Mouse (Mus musculus): ENCODE measurements around the gene Hhipl1.

The Hhipl1 gene

DNA sequence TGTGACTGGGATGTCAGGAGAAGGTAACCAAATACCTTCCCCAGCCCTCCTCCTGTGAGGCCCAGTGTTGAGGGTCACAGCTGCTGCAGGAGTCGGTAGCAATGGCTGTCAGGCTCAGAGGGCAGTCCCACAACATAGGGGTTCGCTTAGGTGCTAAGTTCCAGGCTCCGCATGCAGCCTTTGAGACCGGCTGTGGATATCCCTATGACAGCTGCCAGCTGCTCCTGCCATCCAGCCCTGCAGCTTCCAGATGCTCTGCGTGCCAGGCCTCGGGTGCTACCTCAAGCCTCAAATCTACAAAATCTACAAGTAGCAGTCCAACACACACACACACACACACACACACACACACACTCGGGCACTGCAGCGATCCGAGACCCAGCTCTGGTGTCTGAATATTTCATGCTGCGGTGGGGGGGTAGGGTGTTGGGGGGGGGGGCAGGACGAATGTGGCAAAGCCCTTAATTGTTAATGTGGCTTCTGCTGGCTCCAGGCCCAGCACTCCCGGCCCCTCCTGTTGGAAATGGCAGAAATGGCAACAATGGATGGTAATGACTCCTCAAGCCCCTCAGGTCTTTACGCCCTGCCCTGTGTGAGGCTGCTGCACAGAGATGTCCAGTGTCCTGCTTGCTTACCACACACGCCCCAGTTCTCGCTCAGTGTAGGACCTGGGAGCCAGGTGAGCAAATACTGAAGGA is 27.7 kb upstream of the Hhipl1 start:
- DNase-seq (ENCODE audit: low spot score), result no peak

DNA sequence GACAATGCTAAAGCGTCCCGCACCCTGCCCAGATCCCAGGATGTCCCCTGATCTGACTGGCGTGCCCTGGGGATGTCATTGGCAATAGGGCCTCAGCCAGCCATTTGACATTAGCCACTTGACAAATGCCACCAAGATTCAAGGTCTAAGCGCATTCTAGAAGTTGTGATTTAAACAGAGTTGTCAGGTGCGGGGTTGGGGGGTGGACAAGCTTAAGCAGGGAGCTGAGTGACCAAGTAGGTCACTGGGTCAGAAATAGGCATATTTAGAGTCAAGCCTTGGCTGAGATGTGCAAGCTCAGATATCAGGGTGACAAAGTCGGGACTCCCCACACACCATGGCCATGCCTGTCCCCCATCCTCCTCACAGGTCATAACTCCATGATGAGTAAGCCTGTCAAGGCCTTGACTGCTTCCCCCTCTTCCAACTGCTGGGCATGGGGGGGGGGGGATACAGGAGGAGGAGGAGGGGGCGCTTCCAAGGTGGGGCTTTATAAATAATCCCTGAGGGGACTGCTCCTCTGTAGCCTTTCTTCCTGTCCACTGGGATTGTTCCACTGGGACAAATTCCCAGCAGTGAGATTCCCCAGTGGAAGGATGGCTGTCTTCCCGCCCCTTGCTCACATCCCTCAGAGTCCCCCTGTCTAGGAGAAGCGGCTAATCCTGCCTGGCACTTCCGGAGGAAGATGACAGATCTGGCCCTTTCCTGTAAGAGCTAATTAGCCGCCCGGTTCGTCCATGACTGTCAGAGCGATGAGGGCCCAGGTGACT is 21.4 kb upstream of the Hhipl1 start:
- no peak for DNase-seq (ENCODE audit: low spot score)

DNA sequence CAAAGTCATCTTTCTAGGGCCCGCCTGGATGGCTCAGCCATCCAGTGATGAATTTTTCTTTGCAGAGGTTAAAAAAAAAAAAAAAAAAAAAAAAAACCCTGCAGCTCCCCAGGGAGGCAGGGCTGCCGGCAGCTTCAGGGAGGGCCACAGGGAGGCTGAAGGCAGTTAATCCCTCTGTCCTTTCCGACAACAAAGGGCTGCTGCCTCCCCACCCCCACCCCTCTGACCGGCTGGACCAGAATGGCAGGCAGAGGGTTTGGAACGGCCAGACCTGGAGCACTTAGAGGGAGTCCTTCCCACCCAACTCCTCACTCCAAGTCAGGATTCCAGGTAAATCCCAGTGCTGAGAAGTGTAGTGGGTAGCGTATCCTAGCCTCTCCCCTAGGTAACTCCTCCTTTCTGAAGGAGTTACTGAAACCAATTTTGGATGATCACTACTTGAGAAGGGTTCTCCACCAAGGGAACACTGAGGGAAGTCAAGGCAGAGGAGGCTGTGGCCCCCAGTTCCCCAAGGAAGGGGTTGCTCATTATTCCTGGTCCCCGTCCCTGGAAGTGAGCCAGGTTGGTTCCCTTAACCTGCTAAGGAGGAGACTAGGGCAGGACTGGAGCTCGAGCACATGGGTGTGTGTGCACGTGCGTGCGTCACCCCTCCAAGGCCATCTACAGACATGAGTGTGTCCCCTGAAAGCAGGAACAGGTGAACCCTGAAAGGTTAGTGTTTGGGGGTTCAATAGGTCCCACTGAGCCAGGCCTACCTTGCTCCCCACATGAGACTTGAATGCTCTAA is 20.7 kb upstream of the Hhipl1 start:
- no peak for DNase-seq (ENCODE audit: low spot score)

DNA sequence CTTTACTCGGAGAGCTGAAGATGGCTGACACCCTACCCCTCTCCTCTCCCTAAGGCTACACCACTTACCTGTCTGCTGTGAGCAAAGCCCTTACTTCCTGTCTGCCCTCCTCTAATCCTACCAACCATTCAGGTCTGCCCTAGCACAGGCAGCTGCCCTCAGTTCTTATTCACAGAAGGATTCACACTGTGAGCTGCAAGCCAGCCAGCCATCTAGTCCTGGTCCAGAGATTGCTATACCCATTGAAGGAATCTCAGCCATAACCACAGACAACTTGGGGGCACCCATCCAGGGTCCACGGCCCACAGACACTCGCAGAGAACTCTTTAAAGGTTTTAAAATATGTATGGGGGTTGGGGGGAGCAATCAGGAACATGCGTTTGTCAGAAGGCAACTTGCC is 19.7 kb upstream of the Hhipl1 start:
- DNase-seq (ENCODE audit: low spot score), result no peak

DNA sequence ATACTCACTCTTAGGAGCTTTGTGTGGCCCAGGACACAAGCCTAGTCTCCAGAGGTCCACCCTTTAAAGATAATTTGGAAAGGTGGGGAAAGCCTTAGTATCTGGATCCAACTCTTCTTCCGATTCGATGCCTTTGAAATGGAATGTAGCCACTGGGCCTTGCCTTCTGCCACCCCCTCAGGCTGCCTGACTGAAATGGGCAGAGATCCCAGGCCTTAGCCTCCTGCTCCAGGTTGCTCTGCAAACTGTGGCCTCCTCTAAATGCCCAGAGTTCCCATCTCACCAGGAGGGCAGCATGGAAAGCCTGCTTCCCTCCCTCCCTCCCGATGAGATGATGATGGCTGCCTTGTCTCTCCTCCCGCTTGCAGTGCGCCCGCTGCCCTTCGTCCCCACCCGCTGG is 19.1 kb upstream of the Hhipl1 start:
- DNase-seq (ENCODE audit: low spot score), result no peak

DNA sequence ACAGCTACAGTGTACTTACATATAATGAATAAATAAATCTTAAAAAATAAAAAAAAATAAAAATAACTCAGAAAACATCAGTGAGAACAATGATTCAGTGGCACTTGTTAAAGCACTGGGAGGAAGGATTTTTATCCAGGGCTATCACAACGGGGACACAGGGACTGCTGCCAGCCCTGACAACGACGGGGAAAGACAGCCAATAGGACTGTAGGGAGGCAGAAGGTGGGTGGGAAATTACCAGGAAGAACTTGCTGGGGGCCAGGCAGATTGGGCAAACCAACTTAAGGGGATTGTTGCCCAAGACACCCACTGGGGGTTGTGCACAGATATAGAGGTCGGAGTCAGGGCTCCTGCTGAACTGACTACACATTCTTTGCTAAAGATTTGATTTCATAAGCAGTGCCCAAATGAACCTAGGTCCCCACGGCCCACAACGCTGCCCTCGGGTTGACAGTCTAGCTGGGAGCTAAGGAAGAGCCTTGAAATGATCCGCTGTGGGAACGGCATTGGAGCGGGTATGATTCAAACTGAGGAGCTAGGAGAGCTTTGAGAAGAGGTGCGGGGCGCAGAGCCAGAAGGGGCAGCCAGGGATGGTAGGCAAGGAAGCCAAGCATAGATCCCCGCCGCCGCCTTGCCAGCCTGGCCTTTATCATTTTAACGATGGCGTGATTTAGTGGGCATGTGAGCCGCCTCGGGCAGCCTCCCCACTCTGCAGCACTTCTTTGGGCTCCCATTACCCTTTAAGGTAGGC is 17.8 kb upstream of the Hhipl1 start:
- DNase-seq (ENCODE audit: low spot score), result no peak

DNA sequence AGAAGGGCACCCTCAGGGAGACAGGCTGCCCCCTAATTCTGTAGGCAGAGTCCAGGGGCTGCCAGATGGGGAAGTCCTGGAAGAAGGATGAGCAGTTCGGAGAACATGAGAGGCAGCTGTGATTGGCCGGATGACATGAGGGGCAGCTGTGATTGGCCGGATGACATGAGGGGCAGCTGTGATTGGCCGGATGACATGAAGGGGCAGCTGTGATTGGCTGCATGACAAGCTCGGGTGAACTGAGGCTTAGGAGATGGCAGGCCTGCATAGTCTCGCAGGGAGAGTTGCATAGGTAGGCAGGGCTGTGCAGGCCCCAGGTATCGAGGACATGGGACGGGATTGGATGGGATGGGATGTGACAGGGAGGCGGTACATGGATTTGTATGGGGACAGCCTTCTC is 13.7 kb upstream of the Hhipl1 start:
- no peak for DNase-seq (ENCODE audit: low spot score)

DNA sequence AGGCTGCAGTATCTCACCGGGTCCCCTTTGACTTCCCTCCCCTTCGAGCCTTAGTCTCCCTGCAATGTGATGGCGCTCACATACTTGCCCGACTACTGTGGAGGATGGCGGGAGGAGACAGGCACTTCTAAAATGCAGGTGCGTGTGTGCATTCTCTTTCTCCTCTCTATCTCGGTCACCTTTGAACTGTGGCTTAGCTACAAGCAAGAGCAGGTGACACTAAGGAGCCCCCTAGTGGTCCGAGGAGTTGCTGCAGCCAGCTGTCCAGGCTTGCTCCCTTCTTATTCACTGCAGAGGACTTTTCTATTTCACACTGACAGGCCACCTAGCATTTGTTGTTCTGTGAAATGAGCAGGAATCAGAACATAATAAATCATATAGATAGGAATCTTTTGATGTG is 13.1 kb upstream of the Hhipl1 start:
- DNase-seq (ENCODE audit: low spot score), result peak; percentile 70

DNA sequence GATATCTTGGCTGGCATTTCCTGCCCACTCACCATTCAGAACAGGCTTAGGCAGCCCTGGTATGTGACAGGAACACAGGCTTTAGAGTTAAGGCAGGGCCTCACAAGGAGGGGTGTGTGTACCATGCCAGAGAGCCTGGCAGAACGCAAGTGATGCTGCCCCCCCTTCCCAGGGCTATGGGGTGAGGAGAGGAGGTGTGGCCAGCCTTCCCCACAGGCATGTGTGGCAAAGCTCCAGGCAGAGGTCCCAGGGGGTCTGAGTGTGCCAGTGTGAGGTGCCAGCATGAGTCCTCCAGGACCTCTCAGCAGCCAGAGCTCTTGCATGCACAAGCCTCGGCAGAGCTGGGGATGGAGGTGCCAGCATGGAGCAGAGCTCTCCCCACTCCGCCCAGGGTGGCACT is 11.4 kb upstream of the Hhipl1 start:
- no peak for DNase-seq (ENCODE audit: low spot score)

DNA sequence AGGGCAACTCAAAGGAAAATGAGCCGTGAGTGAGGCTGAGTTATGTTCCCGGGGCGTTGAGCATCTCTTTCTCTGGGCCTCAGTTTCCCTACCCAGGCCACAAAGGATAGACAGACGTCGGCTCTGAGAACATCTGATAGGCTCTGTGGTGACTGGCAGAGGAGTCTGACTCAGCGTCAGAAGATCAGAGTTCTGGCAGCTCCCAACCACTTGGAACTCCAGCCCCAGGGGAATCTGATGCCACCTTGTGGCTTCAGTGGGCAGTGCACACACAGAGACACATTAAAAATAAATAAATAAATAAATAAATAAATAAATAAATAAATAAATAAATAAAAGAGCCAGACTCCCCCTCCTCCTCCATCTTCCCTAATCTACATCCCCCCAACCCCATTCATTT is 9.0 kb upstream of the Hhipl1 start:
- no peak for DNase-seq (ENCODE audit: low spot score)

DNA sequence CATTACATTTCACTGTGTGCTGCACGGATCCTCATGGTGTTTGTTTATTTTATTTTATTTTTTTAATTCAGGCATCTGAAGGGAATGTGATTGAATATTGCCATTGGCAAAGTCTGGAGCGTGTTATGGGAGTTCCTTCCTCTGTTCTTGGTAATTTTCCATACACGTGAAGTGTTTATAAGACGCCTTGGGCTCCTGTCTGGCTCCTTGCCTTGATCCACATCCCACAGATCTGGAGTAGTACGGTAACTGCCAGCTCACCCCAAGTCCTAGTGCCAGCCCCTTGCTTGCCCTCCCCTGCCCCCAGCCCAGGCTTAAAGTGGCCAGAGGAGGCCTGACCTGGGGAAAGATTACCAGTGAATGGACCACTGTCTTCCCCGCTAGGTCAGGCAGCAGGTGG is 5.1 kb upstream of the Hhipl1 start:
- DNase-seq (ENCODE audit: low spot score), result no peak

DNA sequence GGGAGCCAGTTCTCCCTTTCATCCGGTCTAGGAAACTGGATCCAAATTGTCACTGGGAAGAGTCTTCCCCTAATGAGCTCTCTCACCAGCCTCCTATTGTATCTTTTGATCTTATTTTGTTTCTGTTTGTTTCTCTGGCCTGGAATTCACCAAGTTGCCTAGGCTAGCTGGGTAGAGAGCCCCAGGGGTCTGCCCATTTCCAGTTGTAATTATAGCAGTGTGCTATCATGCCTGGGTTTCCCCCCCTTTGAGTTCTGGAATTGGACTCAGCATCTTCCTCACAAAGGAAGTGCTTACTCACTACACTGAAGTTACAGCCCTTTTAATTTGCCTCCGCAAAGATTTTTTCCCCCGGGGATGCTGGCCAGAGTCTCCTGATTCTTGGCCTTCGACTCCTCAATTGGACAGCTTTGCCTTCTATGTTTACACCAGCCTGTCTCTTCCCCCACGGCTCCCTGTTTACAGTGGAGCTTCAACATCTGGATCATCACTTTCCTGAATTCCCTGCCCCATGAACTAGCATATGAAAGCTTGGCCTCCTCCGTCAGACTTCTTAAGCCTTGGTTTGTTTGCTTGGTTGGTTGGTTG is 2.2 kb upstream of the Hhipl1 start:
- DNase-seq (ENCODE audit: low spot score), result no peak

DNA sequence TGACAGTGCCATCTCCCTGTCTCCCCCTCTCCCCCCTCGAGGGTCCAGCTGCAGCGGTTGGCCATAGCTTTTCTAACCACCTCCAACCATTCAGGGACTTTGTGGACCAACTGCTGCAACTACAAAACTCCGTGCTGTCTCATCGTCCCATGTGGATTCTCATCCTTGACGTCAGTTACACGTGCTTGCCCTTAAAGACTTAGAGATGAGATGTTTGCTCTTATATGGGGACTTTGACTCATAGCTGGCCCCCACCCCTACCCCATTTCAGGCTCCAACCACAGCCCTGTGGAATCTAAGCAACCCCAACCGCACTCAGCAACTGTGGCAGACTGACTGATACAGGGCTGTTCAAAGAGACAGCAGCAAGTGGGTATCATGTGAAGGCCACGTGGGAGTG is 898 bp upstream of the Hhipl1 start:
- DNase-seq (ENCODE audit: low spot score), result no peak

DNA sequence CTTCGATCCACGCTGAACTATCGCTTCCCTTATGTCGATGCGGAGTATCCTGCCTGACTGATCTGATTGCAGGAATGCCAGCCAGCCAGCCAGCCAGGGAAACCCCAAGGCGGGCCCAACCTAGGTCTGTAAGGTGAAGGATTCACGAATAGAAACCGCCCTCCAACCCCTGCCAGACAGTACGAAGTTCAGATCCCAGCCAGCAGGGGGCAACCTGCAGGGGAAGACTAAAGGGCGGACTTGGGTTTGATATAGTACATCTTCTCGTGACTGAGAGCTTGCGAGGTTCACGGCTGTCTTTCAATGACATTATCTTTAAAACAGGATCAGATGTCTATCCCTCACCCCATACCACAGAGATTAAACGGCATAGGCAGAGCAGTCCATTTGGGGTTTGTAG is 1.5 kb downstream of the Hhipl1 start:
- peak; percentile 53 for DNase-seq (ENCODE audit: low spot score)

DNA sequence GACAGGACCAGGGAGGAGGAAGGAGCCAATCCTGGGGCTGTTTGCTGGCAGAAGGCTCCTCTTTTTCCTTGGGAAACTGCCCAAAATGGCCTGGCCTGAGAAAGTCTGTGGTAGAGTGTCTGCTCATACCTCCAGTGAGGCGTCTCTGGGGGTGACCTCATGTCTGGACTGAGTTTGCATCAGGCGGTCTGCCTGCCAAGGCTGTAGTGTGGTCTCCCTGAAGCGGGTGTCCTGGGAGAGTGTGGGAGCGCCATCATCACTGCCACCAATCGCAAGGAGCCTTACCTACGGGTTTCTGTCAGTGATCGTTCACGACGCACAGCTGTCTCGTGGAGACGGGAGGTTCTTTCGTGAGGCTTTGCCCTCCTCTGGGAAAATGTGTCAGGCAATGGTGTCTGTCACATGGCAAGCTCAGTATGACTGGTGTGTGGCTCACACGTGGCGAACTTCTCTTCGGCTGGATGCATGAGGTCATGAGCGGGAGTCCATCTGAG is 2.3 kb downstream of the Hhipl1 start:
- no peak for DNase-seq (ENCODE audit: low spot score)

DNA sequence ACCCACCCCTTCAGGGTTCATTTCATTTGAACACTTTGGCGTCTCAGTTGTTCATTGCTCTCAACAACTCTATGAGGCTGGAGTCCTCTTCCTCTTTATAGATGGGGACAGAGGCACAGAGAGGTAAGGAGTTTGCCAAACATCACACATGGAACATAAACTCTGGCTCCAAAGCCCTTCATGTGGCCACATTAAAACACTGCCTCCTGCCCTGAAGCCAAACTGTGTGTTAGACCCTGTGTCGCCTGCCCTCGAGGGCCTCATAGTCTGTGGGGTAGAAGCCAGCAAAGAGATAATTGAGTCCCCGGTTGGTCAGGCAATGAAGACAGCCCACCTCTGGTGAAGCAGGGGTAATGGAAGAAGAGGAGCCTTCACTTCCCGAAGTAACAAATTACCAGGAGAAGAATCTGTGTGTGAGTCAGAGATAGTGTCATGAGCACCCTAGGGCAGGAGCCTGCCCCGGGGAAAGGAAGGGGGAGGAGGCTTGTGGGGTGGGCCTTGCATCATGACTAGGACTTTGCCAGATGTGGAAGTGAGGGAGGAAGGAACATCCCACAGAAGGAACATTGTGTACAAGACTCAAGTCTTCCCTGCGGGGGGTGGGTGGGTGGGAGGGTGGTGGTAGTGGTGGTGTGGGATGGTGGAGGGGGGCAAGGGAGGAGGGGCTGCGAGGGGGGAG is 3.2 kb downstream of the Hhipl1 start:
- no peak for DNase-seq (ENCODE audit: low spot score)

DNA sequence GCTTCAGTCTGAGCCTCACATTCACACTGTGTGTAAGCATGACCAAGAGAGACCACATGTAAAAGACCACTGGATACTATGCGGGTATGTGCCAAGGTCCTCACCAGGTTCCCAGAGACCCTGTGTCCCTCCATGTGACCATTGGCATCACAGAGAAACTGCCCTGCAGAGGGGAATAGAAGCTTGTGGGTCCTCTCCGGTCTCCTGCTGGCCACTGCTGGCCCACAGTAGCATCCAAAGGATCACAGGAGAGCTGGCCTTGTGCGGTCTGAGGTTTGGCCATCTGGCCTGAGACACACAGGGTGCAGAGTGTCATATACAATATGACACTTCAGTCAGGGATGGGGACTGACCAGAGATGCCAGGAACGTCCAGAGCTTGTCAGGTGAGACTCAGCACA is 4.0 kb downstream of the Hhipl1 start:
- DNase-seq (ENCODE audit: low spot score), result no peak

DNA sequence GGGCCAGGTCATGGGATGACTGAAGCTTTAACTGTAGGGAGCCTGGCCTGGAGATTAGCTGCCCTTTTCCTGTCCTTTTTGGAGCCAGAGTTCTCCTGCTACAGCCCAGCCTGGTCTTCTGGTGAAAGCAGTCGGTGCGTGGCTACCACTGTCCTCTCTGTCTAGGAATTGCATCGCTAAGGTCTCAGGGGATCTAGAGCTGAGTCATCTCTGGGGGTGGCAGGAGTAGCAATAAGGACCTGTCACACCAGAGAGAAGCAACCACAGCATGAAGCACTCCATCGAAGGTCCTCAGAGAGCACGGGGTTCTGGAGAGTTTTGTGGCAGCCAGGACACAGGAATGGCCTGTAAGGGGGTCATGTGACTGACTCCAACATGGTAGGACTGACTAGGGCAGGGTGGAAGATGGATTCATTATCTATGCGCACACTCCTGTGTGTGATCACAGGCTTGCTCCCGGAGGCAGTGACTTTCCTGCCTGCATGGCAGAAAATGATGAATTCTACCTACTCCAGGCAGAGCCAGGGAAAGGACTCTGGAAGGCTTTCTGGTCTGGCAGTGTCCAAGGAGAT is 4.5 kb downstream of the Hhipl1 start:
- DNase-seq (ENCODE audit: low spot score), result no peak

DNA sequence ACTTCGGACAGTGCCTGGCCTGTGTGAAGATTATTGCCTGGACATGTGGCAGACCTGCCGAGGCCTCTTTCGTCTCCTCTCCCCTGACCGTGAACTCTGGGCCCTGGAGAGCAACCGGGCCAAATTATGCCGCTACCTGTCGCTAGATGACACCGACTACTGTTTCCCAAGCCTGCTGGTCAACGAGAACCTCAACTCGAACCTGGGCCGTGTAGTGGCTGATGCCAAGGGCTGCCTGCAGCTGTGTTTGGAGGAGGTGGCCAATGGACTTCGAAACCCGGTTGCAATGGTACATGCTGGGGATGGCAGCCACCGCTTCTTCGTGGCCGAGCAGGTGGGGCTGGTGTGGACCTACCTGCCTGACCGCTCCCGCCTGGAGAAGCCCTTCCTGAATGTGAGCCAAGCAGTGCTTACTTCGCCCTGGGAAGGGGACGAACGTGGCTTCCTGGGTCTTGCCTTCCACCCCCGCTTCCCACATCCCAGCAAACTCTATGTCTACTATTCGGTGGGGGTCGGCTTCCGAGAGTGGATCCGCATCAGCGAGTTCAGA is 5.7 kb downstream of the Hhipl1 start:
- DNase-seq (ENCODE audit: low spot score), result no peak

DNA sequence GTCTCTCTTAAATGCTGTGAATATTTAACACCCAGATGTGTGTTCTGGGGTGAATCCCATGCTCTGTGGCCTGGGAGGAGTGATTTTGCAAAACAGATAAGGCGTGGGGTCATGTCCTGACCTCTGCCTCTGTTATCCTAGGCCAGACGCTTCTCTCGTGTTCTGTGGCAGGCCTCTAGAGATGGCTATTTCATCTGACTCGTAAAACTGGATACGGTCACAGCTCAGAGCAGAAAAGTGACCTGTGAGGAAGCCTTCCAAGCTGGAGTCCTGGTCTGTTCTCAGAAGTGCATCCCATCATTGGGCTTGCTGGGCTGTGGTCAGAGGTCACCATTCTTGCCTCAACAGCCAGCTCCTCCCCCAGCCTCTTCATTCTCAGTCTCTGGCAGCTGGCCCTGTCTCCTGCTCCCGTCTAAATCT is 6.4 kb downstream of the Hhipl1 start:
- DNase-seq (ENCODE audit: low spot score), result no peak

All from ovary, postnatal 36 days (tissue).